Mouse (Mus musculus): ENCODE data around the gene Tepp. TPM values are rescaled to one million over a fixed set of nuclear protein-coding genes. Genes with fewer than 3 reads are reported as not detected.

Gene Tepp
- polyA plus RNA-seq, 1 experiment from 2014 or later = not detected

- Histone ChIP-seq H3K4me3 (ENCODE audit: inconsistent target) (no peak overlapping the region), H3K36me3 (ENCODE audit: inconsistent target) (no peaks in the 10 kb centered on the region), H3K79me2 (ENCODE audit: inconsistent target) (no peaks in the 10 kb centered on the region), H3K27ac (no peak overlapping the region)
- 91% methylated on average over 1 of the region's 1 CpGs for WGBS (ENCODE audit: missing documents)
These were observed 5.0 kb downstream of the Tepp start for GRCm38 (mm10) chr8:95315350-95315749.

- H3K27ac ChIP-seq = no peak overlapping the region
- no peaks in the 10 kb centered on the region for H3K79me2 ChIP-seq (ENCODE audit: inconsistent target)
- 5% methylated on average over 41 of the region's 41 CpGs for whole genome bisulfite sequencing (ENCODE audit: missing documents)
- peak overlapping the region; percentile 21 for H3K4me3 ChIP-seq (ENCODE audit: inconsistent target)
- H3K36me3 ChIP-seq (ENCODE audit: inconsistent target) = peaks cover 8% of the 10 kb centered on the region; the same call in 1 of the 2 replicates
These were observed 10.1 kb downstream of the Tepp start for GRCm38 (mm10) chr8:95320224-95321139.

GRCm38 (mm10) chr8:95323201-95323600, 12.8 kb downstream of the Tepp start:
- no peak overlapping the region for H3K4me3 ChIP-seq (ENCODE audit: inconsistent target)
- H3K79me2 ChIP-seq (ENCODE audit: inconsistent target) = peaks cover 10% of the 10 kb centered on the region; the same call in 1 of the 2 replicates
- WGBS (ENCODE audit: missing documents) = 65% methylated on average over 3 of the region's 3 CpGs
- no peak overlapping the region for H3K27ac ChIP-seq
- H3K36me3 ChIP-seq (ENCODE audit: inconsistent target) = peaks cover 29% of the 10 kb centered on the region; the same call in 1 of the 2 replicates

- H3K4me3 ChIP-seq (ENCODE audit: inconsistent target) = no peak overlapping the region
- peaks cover 34% of the 10 kb centered on the region; the same call in 1 of the 2 replicates for H3K36me3 ChIP-seq (ENCODE audit: inconsistent target)
- no peak overlapping the region for H3K27ac ChIP-seq
- peaks cover 24% of the 10 kb centered on the region for H3K79me2 ChIP-seq (ENCODE audit: inconsistent target)
- 85% methylated on average over 5 of the region's 5 CpGs for WGBS (ENCODE audit: missing documents)
These were observed 14.3 kb downstream of the Tepp start for GRCm38 (mm10) chr8:95324646-95325045.

DNA sequence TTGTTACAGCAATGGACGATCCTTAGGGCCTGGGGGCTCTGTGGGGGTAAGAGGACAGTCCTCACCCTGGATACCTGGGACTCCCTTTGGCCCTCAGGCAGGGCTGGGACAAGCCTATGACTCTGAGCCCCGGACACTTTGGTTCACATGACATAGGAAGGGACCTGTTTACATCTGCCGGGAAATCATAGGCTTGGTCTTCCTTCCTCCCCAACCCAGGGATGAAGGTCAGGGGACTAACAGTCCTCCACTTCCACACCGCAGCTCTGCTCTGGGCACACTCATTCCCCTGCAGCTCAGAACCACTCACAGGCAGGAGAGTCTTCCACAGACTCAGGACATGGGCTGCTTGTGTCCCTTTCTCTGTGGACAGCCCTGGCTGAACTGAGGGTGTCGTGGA, 16.5 kb downstream of the Tepp start:
- WGBS (ENCODE audit: missing documents) = 85% methylated on average over 5 of the region's 5 CpGs
- peaks cover 34% of the 10 kb centered on the region; the same call in 1 of the 2 replicates for H3K36me3 ChIP-seq (ENCODE audit: inconsistent target)
- peaks cover 42% of the 10 kb centered on the region for H3K79me2 ChIP-seq (ENCODE audit: inconsistent target)
- H3K27ac ChIP-seq = no peak overlapping the region
- no peak overlapping the region for H3K4me3 ChIP-seq (ENCODE audit: inconsistent target)

- no peak overlapping the region for H3K27ac ChIP-seq
- H3K36me3 ChIP-seq (ENCODE audit: inconsistent target) = peaks cover 34% of the 10 kb centered on the region; the same call in 1 of the 2 replicates
- H3K79me2 ChIP-seq (ENCODE audit: inconsistent target) = peaks cover 49% of the 10 kb centered on the region
- no peak overlapping the region for H3K4me3 ChIP-seq (ENCODE audit: inconsistent target)
- 95% methylated on average over 44 of the region's 46 CpGs for WGBS (ENCODE audit: missing documents)
These were observed 17.6 kb downstream of the Tepp start for GRCm38 (mm10) chr8:95327866-95328465.

DNA sequence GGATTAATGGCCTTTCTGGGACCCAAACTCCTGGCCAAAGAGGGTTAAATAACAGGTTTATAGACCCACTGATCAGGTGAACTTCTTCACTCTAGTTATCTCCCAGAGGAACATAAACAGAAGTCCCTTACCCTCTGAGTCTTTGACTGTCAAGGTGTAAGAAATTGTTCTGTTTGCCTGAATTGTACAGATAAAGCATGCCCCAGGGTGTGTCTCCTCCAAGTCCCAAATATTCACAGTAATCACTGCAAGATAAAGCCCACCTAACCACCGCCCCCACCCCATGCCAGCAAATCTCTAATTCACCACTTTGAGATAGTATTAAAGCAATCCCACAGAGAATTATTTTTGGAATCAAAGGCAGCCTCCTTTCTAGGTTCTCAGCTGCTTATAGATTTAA, 20.0 kb downstream of the Tepp start:
- WGBS (ENCODE audit: missing documents) = 75% methylated on average over 1 of the region's 1 CpGs
- Histone ChIP-seq H3K4me3 (ENCODE audit: inconsistent target) (peak overlapping the region; percentile 82), H3K36me3 (ENCODE audit: inconsistent target) (peaks cover 42% of the 10 kb centered on the region), H3K79me2 (ENCODE audit: inconsistent target) (peaks cover 72% of the 10 kb centered on the region), H3K27ac (0 out of 2 replicates have a peak overlapping the region, but pooled peaks have one; percentile 52)

DNA sequence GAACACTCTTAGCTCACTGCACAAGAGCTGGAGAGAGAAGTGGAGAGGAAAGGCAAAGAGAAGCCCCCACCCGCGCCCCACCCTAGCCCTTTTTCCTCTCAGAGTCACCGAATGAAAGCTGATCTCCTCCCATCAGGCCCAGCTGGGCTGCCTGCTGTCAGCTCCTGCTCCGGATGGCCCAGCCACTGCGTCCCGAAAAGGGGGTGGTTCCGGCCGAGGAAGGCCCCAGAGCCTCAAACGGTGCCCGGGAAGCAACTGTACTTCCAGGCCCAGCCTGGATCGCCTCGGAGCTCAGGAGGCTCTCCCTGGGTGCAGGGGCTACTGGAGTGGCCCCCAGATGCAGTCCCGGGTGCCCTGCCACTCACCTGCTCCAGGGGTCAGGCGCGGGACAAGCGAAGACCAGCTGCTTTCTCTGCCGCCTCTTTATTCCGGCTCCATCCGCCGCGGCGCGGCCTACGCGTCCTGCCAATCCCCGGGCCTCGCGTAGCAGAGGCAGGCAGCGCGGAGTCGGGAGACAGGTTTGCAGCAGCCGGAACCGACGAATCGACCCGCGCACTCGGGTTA, 20.9 kb downstream of the Tepp start:
- H3K27ac ChIP-seq = peak overlapping the region; percentile 52
- H3K4me3 ChIP-seq (ENCODE audit: inconsistent target) = peak overlapping the region; percentile 82
- H3K36me3 ChIP-seq (ENCODE audit: inconsistent target) = peaks cover 34% of the 10 kb centered on the region
- H3K79me2 ChIP-seq (ENCODE audit: inconsistent target) = peaks cover 74% of the 10 kb centered on the region
- 1% methylated on average over 38 of the region's 38 CpGs for WGBS (ENCODE audit: missing documents)

DNA sequence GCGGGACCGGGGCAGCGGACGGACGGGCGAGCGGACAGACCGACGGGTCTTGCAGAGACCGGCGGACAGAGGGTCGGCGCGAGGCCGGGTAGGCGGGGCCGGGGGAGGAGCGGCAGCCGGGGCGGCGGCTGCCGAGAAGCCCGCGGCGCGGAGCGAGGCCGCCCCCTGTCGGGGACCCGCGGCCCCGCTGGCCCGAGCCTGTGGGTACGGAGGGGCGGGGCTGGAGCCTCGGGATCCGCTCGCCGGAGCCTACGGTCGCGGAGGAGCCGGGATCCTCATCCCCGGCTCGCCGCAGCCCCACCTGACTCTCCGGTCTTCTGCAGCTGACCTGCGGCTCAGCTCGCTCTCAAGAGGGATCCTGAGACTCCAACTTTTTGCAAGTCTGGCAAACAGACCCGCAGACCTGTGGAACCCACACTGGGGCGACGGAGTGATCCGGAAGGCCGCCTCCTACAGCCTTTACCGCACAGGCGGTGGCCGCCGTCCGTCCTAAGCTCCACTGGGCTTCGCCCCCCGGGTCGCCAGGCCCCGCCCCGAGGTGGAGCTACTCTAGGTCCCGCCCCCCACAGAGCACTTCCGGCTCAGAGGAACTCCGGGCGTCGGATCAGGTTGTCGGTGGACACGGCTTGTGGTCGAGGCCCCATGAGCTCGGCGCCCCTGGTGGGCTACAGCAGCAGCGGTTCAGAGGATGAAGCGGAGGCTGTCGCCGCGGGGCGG, 21.5 kb downstream of the Tepp start, which contains the start of the genes Zfp319 and Usb1:
Gene Zfp319, minus strand, starts transcription at position 231 of the 717 bp plus-strand sequence.
Gene Usb1, plus strand, starts transcription at position 565 of the 717 bp plus-strand sequence.
- under 1% methylated on average over 78 of the region's 80 CpGs for WGBS (ENCODE audit: missing documents)
- Histone ChIP-seq H3K36me3 (ENCODE audit: inconsistent target) (peaks cover 27% of the 10 kb centered on the region), H3K79me2 (ENCODE audit: inconsistent target) (peaks cover 81% of the 10 kb centered on the region), H3K27ac (peak within 1 kb of the TSS; percentile 76), H3K4me3 (ENCODE audit: inconsistent target) (peak within 1 kb of the TSS; percentile 87)

DNA sequence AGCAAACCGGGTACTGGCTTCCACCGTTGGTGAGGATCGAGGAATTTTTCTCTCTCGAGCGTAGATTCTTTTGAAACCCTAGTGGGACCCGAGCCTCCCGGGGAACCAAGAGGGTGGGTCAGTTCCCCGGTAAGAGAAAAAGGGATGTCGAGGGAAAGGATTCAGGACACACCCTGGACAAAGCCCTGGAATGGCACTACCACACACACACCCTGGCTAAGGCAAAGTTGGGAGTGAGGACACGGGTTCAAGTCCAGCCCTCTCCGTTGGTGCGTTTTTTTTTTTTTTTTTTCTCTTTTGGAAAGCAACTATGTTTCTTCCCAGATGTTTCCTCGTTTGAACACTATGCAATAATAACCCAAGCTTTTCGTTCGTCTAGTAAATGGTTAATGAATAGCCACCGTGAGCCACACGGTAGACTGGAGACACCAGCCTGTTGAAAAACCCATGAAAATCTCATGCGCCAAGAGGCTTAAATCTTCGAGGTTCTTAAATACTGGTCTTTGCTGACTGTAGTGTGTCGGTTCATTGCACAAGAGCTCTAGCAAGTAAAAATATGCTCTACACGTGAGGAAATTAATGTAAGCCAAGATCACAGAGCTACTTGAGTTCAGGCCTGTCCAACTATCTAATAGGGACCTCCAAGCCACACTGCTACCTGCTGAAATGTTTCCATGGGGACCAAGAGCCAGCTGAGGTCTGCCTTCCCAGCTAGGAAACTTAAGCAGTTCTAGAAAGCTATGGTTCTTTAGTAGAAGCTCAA, 22.3 kb downstream of the Tepp start:
- Histone ChIP-seq H3K27ac (peak overlapping the region; percentile 76), H3K4me3 (ENCODE audit: inconsistent target) (peak overlapping the region; percentile 87), H3K36me3 (ENCODE audit: inconsistent target) (peaks cover 26% of the 10 kb centered on the region), H3K79me2 (ENCODE audit: inconsistent target) (peaks cover 84% of the 10 kb centered on the region)
- 11% methylated on average over 21 of the region's 21 CpGs for WGBS (ENCODE audit: missing documents)

DNA sequence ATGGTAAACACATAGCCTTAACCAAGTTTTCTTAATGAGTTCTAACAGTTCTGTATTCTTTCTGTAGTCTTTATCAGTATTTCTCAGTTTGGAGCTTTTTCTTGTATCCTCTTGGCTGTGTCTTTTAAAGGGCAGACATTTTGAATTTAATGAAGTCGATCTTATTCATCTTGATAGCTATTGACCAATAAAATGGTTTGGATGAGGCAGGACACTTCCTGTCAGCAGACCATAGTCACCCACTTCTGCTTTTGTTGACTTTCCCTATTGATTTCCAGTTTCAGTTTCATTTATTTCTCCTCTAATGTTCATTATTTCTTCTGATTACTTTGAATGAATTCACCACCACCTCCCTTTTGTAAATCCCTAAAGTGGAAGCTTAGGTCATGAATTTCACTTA, 25.3 kb downstream of the Tepp start:
- H3K36me3 ChIP-seq (ENCODE audit: inconsistent target) = peaks cover 51% of the 10 kb centered on the region
- WGBS (ENCODE audit: missing documents) = 0% methylated on average over 1 of the region's 1 CpGs
- H3K4me3 ChIP-seq (ENCODE audit: inconsistent target) = peak overlapping the region; percentile 14; the same call in 1 of the 2 replicates
- H3K79me2 ChIP-seq (ENCODE audit: inconsistent target) = peaks cover 84% of the 10 kb centered on the region
- H3K27ac ChIP-seq = peak overlapping the region; percentile 86

- peak overlapping the region; percentile 86 for H3K27ac ChIP-seq
- H3K36me3 ChIP-seq (ENCODE audit: inconsistent target) = peaks cover 57% of the 10 kb centered on the region
- H3K4me3 ChIP-seq (ENCODE audit: inconsistent target) = peak overlapping the region; percentile 14; the same call in 1 of the 2 replicates
- H3K79me2 ChIP-seq (ENCODE audit: inconsistent target) = peaks cover 84% of the 10 kb centered on the region
These were observed 26.0 kb downstream of the Tepp start for GRCm38 (mm10) chr8:95336363-95336762.

DNA sequence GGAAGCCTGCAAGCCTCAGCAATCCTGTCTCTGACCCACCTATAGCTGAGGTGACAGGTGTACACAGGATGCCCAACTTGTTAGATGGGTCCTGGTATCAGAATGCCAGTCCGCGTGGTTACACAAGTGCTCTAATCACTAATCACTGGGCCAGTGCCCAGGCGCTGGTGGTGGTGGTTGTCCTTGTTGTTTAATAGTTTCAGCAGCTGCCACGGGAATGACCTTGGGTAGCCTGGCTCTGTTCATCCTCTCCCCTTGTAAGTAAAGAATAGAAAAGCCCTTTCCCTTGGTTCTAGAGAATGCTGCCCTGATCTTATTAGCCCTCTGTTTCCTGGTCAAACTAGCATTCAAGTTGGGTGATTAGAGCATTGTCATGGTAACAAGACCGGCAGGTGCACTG, 31.4 kb downstream of the Tepp start:
- Histone ChIP-seq H3K27ac (no peak overlapping the region), H3K4me3 (ENCODE audit: inconsistent target) (no peak overlapping the region), H3K79me2 (ENCODE audit: inconsistent target) (peaks cover 50% of the 10 kb centered on the region), H3K36me3 (ENCODE audit: inconsistent target) (peaks cover 95% of the 10 kb centered on the region)
- WGBS (ENCODE audit: missing documents) = 92% methylated on average over 5 of the region's 5 CpGs

All from macrophage (primary cell).